Mouse (Mus musculus) heart, adult 2 months (tissue): ENCODE results near the gene Lrch3. TPM values are rescaled to one million over a fixed set of nuclear protein-coding genes. Genes with fewer than 3 reads are reported as not detected.
A peak's percentile ranks its signal among the peaks of the same experiment; 100 is the strongest.
"Not testable (repeated sequence)": the region's sequence is repeated elsewhere in the genome, so short reads cannot be mapped to it uniquely, and the experiment has no call there.

Experiments used
- DNase-seq, 2 experiments: peaks; one replicate each; pipeline ENCODE4 v3.0.0; 2021
- H3K27ac ChIP-seq: fragments of 200-600 bp; 2 replicates; pipeline ENCODE4 v1.8.1; 2022
- H3K27me3 ChIP-seq: fragments of 200-500 bp; 2 replicates; pipeline ENCODE4 v1.6.1; 2012; ENCODE audit warnings: mild to moderate bottlenecking, low read length, inconsistent platforms, mixed read lengths; ENCODE audit not compliant: control insufficient read depth, insufficient read depth
- H3K36me3 ChIP-seq: fragments of 200-500 bp; 2 replicates; pipeline ENCODE4 v1.6.1; 2012; ENCODE audit warnings: low read length, inconsistent platforms; ENCODE audit not compliant: control insufficient read depth, insufficient read depth
- H3K4me1 ChIP-seq: fragments of 200-500 bp; 2 replicates; pipeline ENCODE4 v1.6.1; 2011; ENCODE audit warnings: low read length; ENCODE audit not compliant: control insufficient read depth, insufficient read depth
- H3K4me3 ChIP-seq: fragments of 200-600 bp; 2 replicates; pipeline ENCODE4 v1.8.1; 2022
- H3K79me2 ChIP-seq: fragments of 200-500 bp; replicated peaks from 2 replicates; pipeline ENCODE4 v1.6.1; 2012; ENCODE audit warnings: mild to moderate bottlenecking, inconsistent platforms, low read length, moderate library complexity, mixed read lengths; ENCODE audit not compliant: control insufficient read depth, insufficient read depth
- H3K9ac ChIP-seq: fragments of 200-500 bp; 2 replicates; pipeline ENCODE4 v1.6.1; 2012; ENCODE audit warnings: low read depth, mild to moderate bottlenecking, control low read depth, inconsistent platforms, low read length, mixed read lengths
- CTCF ChIP-seq: fragments of 200-600 bp; IDR thresholded peaks from 2 replicates; pipeline ENCODE4 v1.8.1; 2022; ENCODE audit warnings: antibody characterized with exemption, mild to moderate bottlenecking, moderate library complexity
- EP300 ChIP-seq: fragments of 200-500 bp; IDR thresholded peaks from 2 replicates; pipeline ENCODE4 v1.6.1; 2011; ENCODE audit warnings: low read depth, low read length, control low read depth; ENCODE audit not compliant: insufficient read depth
- POLR2A ChIP-seq: fragments of 200-500 bp; IDR thresholded peaks from 2 replicates; pipeline ENCODE4 v1.6.1; 2011; ENCODE audit warnings: mild to moderate bottlenecking, low read depth, low read length, control low read depth; ENCODE audit not compliant: insufficient read depth
- WGBS: fragments of 180-500 bp; shearing (Covaris S2); methylation state at CpG from one replicate; pipeline ENCODE4 v1.1.7; 2018; 5-methylcytosine and 5-hydroxymethylcytosine counted together
- intact Hi-C: fragments of 180-260 bp; cut with DNase I; formaldehyde crosslinking; loops from one replicate; pipeline ENCODE4 v1.15.1; 2025
- polyA plus RNA-seq: library from polyadenylated mRNA; depleted of rRNA; stranded (reverse); fragments of >200 nt; gene quantifications from 2 replicates; pipeline ENCODE4 v1.2.3, GENCODE M21; 2012
- total RNA-seq, 2 experiments: library from RNA; stranded (reverse); gene quantifications; 2 replicates each; pipeline ENCODE4 v1.2.3; 2021

Lrch3 gene
- total and polyA plus RNA-seq, 3 experiments: 13.8 to 22.6 (median 20.3) TPM

DNA sequence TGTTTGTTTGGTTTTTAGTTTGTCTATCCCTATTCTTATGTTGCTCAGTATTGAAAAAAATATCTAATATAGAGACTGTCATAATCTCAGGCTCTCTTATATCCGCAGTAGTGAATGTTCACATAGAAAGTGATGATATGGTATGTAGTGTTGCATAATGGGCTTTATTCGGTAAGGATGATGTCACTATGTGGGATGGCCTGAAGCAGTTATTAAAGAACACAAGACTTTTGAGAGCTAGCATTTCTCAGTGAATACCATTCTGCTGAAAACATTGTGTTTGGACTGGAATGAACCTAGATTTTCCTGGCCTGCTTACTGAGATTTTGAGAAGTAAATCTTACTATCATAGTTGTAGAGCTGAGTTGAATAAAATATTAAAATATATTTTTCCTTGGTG lies 23.5 kb downstream of the Lrch3 start:
- Histone ChIP-seq H3K79me2 (peaks cover 2% of the 10 kb centered on the region; the same call in 1 of the 2 replicates), H3K27me3 (no peaks in the 10 kb centered on the region), H3K4me1 (peaks cover 8% of the 10 kb centered on the region), H3K4me3 (no peak overlapping the region), H3K27ac (peak overlapping the region; percentile 10; the same call in 1 of the 2 replicates), H3K36me3 (peaks cover 2% of the 10 kb centered on the region), H3K9ac (no peak overlapping the region)
- DNase-seq: no peak
- TF ChIP-seq CTCF (no peak), POLR2A (no peak), EP300 (no peak)
- 61% methylated on average over 2 of the region's 2 CpGs for WGBS
- intact Hi-C loops: no loop called here

DNA sequence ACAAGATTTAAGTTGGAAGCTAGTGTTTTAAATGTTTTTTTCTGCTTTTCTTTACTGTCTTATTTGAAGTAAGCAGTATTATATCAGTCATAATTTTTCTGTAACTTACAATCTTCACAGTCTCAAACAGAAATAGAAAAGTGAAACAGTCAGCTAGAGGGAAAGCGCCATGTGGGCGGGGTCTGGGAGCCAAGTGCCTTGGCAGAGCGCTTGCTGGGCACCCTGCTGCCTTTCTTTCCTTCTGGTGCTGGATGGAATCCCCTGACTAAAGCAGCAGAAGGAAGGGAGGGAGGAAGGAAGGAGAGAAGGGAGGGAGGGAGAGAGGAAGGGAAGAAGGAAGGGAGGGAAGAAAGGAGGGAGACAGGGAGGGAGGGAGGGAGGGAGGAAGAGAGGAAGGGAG lies 25.4 kb downstream of the Lrch3 start:
- H3K27me3 ChIP-seq, H3K4me3 ChIP-seq, intact Hi-C loops, H3K36me3 ChIP-seq, H3K9ac ChIP-seq, H3K4me1 ChIP-seq, H3K27ac ChIP-seq, H3K79me2 ChIP-seq: not testable (repeated sequence)
- 49% methylated on average over 3 of the region's 3 CpGs for WGBS
- peak; percentile 46 to 48 for DNase-seq

DNA sequence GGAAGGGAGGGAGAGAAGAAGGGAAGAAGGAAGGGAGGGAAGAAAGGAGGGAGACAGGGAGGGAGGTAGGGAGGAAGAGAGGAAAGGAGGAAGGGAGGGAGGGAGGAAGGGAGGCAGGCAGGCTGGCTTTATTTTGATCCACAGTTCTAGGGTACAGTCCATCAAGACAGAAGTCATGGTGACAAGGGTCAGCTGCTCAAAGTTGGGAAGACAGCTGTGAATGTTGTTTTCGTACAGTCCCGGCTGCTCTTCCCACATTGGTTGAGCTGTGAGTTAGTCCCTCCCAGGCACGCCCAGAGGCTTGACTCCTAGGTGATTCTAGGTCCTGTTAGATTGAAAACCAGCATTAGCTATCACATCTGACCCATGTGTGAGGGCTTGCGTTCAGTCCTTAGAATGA lies 25.8 kb downstream of the Lrch3 start:
- H3K4me3 ChIP-seq, H3K36me3 ChIP-seq, H3K27me3 ChIP-seq, H3K27ac ChIP-seq, H3K9ac ChIP-seq, H3K4me1 ChIP-seq, H3K79me2 ChIP-seq, intact Hi-C loops: not testable (repeated sequence)
- WGBS: 77% methylated on average over 4 of the region's 4 CpGs
- DNase-seq: peak in 1 of 2 experiments; percentile 18

DNA sequence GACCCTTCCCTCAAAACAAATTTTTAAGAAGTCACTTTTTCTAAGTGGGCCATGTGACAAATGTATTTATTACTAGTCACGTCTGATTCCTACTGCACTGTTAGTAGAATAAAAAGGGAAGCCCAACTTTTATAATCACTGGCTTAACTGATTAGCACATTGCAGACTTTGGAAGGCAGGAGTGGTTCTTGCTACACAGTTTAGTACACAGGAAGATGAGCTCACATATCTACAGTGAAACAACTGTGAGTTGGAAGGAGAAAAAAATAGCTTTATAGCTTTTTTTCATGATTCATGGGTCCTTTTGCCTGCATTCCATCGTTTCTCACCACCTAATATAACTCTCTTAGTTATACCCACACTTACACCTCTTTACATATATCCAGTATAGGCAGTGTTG lies 27.3 kb downstream of the Lrch3 start:
- WGBS: 69% methylated on average over 2 of the region's 2 CpGs
- H3K4me3 ChIP-seq: not testable (repeated sequence)

DNA sequence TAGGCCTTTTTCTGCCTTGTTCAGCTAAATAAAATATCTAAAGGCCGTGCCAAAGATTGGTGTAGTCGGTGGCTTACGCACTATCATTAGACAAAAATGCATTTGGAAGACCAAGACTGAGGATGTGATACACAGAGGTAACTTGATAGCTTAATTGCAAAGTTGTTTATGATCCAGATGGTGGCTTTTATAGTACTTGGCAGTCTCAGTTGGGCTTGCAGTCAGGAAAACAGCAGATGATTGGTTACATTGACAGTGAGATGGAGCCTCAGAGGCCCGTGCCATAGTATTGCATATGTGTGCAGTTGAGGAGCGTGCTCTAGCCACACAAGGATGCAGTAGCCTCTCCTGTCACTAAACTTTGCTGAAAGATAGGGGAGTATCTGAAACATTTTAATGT lies 28.8 kb downstream of the Lrch3 start:
- no peaks in the 10 kb centered on the region for H3K27me3 ChIP-seq
- no peak for DNase-seq
- peaks cover 6% of the 10 kb centered on the region for H3K4me1 ChIP-seq
- intact Hi-C loops: no loop called here
- 81% methylated on average over 5 of the region's 5 CpGs for whole genome bisulfite sequencing
- H3K79me2 ChIP-seq: peaks cover 1% of the 10 kb centered on the region; the same call in 1 of the 2 replicates
- H3K36me3 ChIP-seq: no peaks in the 10 kb centered on the region
- no peak overlapping the region for H3K4me3 ChIP-seq
- no peak overlapping the region for H3K9ac ChIP-seq
- TF ChIP-seq EP300: no peak
- TF ChIP-seq POLR2A: no peak
- TF ChIP-seq CTCF: no peak
- no peak overlapping the region for H3K27ac ChIP-seq

More for the DNA sequence above, 27.3 kb downstream of the Lrch3 start:
- H3K36me3 ChIP-seq, H3K27ac ChIP-seq, H3K9ac ChIP-seq, DNase-seq, H3K79me2 ChIP-seq, H3K4me1 ChIP-seq, H3K27me3 ChIP-seq, intact Hi-C loops: not testable (repeated sequence)

DNA sequence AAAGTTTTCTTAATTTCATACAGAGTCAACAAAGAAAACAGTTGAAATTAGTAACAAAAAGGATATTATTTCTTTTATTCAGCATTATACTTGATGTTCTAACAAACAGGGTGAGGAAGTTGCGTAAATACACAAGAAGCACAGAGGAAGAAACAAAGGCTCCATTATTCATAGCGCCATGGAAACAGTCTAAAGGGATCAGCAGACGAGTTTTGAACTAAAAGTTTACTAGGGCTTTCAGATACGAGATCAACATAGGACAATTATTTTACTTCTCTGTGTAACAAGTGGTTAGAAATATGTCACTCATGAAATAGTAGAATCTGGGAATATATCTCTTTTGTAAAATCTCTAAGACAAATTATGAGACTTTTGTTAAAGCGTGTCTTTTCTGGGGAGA lies 31.5 kb downstream of the Lrch3 start:
- WGBS: 61% methylated on average over 5 of the region's 5 CpGs
- Histone ChIP-seq H3K36me3 (no peaks in the 10 kb centered on the region; the same call in 1 of the 2 replicates), H3K27ac (peak overlapping the region; percentile 19), H3K4me1 (peaks cover 9% of the 10 kb centered on the region), H3K27me3 (no peaks in the 10 kb centered on the region), H3K9ac (no peak overlapping the region), H3K4me3 (no peak overlapping the region), H3K79me2 (peaks cover 4% of the 10 kb centered on the region)
- no peak for DNase-seq
- TF ChIP-seq POLR2A: no peak
- no peak for TF ChIP-seq CTCF
- no peak for TF ChIP-seq EP300
- intact Hi-C loops: loop anchor here (5.0 kb wide), 1 partner anchor 33 kb away; the partner anchor contains the start of gene Lrch3

DNA sequence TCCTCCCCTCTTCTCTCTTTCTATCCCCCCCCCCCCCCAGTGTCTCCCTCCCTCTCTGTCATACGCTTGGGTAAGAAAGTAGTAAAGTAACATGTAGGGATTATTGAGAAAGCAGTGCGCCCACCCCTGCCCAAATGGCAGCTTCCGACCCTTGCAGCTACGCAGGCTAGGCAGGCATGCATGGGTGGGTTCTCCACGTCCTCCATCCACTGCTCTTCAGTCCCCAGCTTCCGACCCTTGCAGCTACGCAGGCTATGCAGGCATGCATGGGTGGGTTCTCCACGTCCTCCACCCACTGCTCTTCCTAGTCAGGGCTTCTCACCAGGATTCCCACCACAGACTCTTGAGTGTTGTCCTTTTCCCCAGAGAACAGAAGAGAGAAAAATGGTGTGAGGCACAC lies 34.1 kb downstream of the Lrch3 start:
- no peaks in the 10 kb centered on the region; the same call in 1 of the 2 replicates for H3K36me3 ChIP-seq
- no peak for DNase-seq
- H3K27ac ChIP-seq: no peak overlapping the region
- H3K27me3 ChIP-seq: no peaks in the 10 kb centered on the region
- intact Hi-C loops: loop anchor here (5.0 kb wide), 1 partner anchor 36 kb away; the partner anchor contains the start of gene Lrch3
- TF ChIP-seq CTCF (no peak), EP300 (no peak), POLR2A (no peak)
- H3K79me2 ChIP-seq: peaks cover 5% of the 10 kb centered on the region
- H3K9ac ChIP-seq: no peak overlapping the region
- H3K4me1 ChIP-seq: peaks cover 9% of the 10 kb centered on the region
- WGBS: 88% methylated on average over 8 of the region's 8 CpGs
- no peak overlapping the region for H3K4me3 ChIP-seq
